Mouse (Mus musculus): Measurements from ENCODE around the gene Clpb.
"Not testable (repeated sequence)": the region's sequence is repeated elsewhere in the genome, so short reads cannot be mapped to it uniquely, and the experiment has no call there.

Clpb gene

GRCm38 (mm10) chr7:101663514-101664159 lies at the start of gene Clpb:
Gene Clpb (plus strand): TSS chr7:101663633.
- peak; percentile 99 for DNase-seq

- DNase-seq, result peak; percentile 12
Measured at GRCm38 (mm10) chr7:101615406-101615805, 48.0 kb upstream of the Clpb start.

GRCm38 (mm10) chr7:101616136-101616835 lies 47.1 kb upstream of the Clpb start:
- DNase-seq, result no peak

GRCm38 (mm10) chr7:101617438-101618165 lies 45.8 kb upstream of the Clpb start:
- no peak for DNase-seq

GRCm38 (mm10) chr7:101618273-101618672 lies 45.2 kb upstream of the Clpb start:
- DNase-seq, result no peak

GRCm38 (mm10) chr7:101620373-101620772 lies 43.1 kb upstream of the Clpb start:
- DNase-seq, result peak; percentile 37

- DNase-seq, result not testable (repeated sequence)
Measured at GRCm38 (mm10) chr7:101621861-101622260, 41.6 kb upstream of the Clpb start.

- DNase-seq, result no peak
Measured at GRCm38 (mm10) chr7:101624283-101624682, 39.1 kb upstream of the Clpb start.

GRCm38 (mm10) chr7:101627166-101627565 lies 36.3 kb upstream of the Clpb start:
- not testable (repeated sequence) for DNase-seq

- DNase-seq, result no peak
Measured at GRCm38 (mm10) chr7:101628481-101628880, 35.0 kb upstream of the Clpb start.

GRCm38 (mm10) chr7:101633629-101634177 lies 29.7 kb upstream of the Clpb start:
- no peak for DNase-seq

GRCm38 (mm10) chr7:101634513-101634912 lies 28.9 kb upstream of the Clpb start:
- no peak for DNase-seq

GRCm38 (mm10) chr7:101636056-101636455 lies 27.4 kb upstream of the Clpb start:
- no peak for DNase-seq

GRCm38 (mm10) chr7:101643879-101644278 lies 19.6 kb upstream of the Clpb start:
- DNase-seq, result no peak

GRCm38 (mm10) chr7:101649729-101650128 lies 13.7 kb upstream of the Clpb start:
- no peak for DNase-seq

- DNase-seq, result no peak
Measured at GRCm38 (mm10) chr7:101650565-101650964, 12.9 kb upstream of the Clpb start.

- DNase-seq, result peak; percentile 69
Measured at GRCm38 (mm10) chr7:101653681-101654209, 9.7 kb upstream of the Clpb start.

GRCm38 (mm10) chr7:101654936-101655335 lies 8.5 kb upstream of the Clpb start:
- DNase-seq, result no peak

GRCm38 (mm10) chr7:101662006-101662405 lies 1.4 kb upstream of the Clpb start:
- DNase-seq, result no peak

- peak; percentile 60 for DNase-seq
Measured at GRCm38 (mm10) chr7:101666581-101666980, 3.1 kb downstream of the Clpb start.

GRCm38 (mm10) chr7:101671601-101672280 lies 8.3 kb downstream of the Clpb start:
- DNase-seq, result no peak

GRCm38 (mm10) chr7:101673497-101673896 lies 10.1 kb downstream of the Clpb start:
- DNase-seq, result no peak
